In the genomic region with DNA sequence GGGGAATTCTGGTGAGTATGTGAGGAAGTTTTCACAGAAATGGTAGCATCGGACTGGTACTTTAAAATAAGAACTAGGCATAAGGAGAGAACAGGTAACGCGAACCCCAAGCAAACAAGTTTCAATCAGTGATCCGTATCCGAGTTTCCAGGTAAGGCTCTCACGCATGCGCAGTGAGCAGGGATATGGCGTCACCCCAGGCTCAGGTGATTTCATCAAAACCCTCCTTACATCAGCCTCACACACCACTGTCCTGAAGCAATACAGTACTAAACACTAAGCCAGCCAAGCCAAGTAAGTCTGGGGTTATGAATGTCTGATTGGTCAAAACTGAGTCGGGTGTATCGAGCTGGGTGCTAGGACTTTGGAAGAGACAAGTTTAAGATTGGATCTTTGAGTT, we compare ENCODE assay signal across 29 mouse cellular contexts. TPM values are rescaled to one million over a fixed set of nuclear protein-coding genes. Genes with fewer than 3 reads are reported as not detected.
DNase-seq lines count a peak whose midpoint lies in the region; ATAC-seq and TF ChIP-seq lines count a peak whose summit lies in the region.
"Had no signal": no experiment of that assay in that cellular context is flagged by ENCODE, and none has a peak within 500 bp of the region (broad histone marks: within the 10 kb centered on the region; RNA-seq: fewer than 3 reads in every experiment).

No protein-coding gene starts in this region.

- H3K4me2 ChIP-seq in forebrain, embryonic 14.5 days (ENCODE audit: low read length): no peak overlapping the region
- H3K4me2 ChIP-seq: embryonic facial prominence, embryonic 12.5 days; hindbrain, embryonic 15.5 days; intestine, embryonic 15.5 days; limb, embryonic 12.5 days; liver, embryonic 11.5 days; midbrain, embryonic 13.5 days had no signal

- peak; percentile 26 to 57 for DNase-seq in kidney, postnatal 36 days
- DNase-seq in kidney, adult 18-20 months: no peak
- no peak for DNase-seq in forebrain, embryonic 14.5 days (ENCODE audit: low spot score)
- DNase-seq in heart, postnatal 14 days: no peak
- DNase-seq: adrenal gland, postnatal 25 days; cerebellum, adult 18-20 months; gastrocnemius, postnatal 36 days; liver, postnatal 0 days; thymus, adult 18-20 months; thymus, postnatal 36 days had no signal

- TF ChIP-seq CTCF in ES-Bruce4 (IDR thresholded peaks at IDR 0.05; ENCODE audit: low read depth, low read length): no peak
- TF ChIP-seq CTCF in bone marrow macrophage, adult 2 months (IDR thresholded peaks at IDR 0.05; ENCODE audit: low read depth, low read length): no peak

- no peaks in the 10 kb centered on the region for H3K36me3 ChIP-seq in ES-Bruce4 (ENCODE audit: control insufficient read depth, insufficient read depth, low read length, poor library complexity, severe bottlenecking)
- H3K36me3 ChIP-seq in forebrain, embryonic 14.5 days (ENCODE audit: control insufficient read depth, insufficient read depth, low read length): no peaks in the 10 kb centered on the region
- H3K36me3 ChIP-seq: embryonic facial prominence, embryonic 12.5 days; hindbrain, embryonic 15.5 days; intestine, embryonic 15.5 days; limb, embryonic 12.5 days; midbrain, embryonic 13.5 days had no signal

- peak; percentile 24; the same call in 1 of the 2 replicates for ATAC-seq in megakaryocyte progenitor cell, adult 5-6 weeks (replicated peaks; ENCODE audit: poor library complexity)
- no peak for ATAC-seq in forebrain, embryonic 14.5 days
- ATAC-seq: intestine, embryonic 15.5 days; lung, postnatal 0 days; midbrain, embryonic 13.5 days had no signal

- no peak for TF ChIP-seq EP300 in ES-Bruce4 (IDR thresholded peaks at IDR 0.05; ENCODE audit: insufficient read depth, low read depth, low read length)

- H3K27me3 ChIP-seq in ES-Bruce4 (ENCODE audit: control insufficient read depth, insufficient read depth, low read length, poor library complexity, severe bottlenecking): no peaks in the 10 kb centered on the region
- H3K27me3 ChIP-seq in forebrain, embryonic 14.5 days (replicated peaks; ENCODE audit: control insufficient read depth, insufficient read depth, low read length): no peaks in the 10 kb centered on the region
- H3K27me3 ChIP-seq: embryonic facial prominence, embryonic 12.5 days; hindbrain, embryonic 15.5 days; intestine, embryonic 15.5 days; limb, embryonic 12.5 days; midbrain, embryonic 13.5 days had no signal

- intact Hi-C loops in heart, postnatal 14 days (cut with DNase I): no loop called here

- H3K9me3 ChIP-seq in ES-Bruce4 (replicated peaks; ENCODE audit: control insufficient read depth, insufficient read depth, low read length, poor library complexity, severe bottlenecking): no peaks in the 10 kb centered on the region
- no peaks in the 10 kb centered on the region for H3K9me3 ChIP-seq in forebrain, embryonic 14.5 days (replicated peaks; ENCODE audit: control insufficient read depth, low read length)
- H3K9me3 ChIP-seq: embryonic facial prominence, embryonic 12.5 days; hindbrain, embryonic 15.5 days; intestine, embryonic 15.5 days; limb, embryonic 12.5 days; midbrain, embryonic 13.5 days had no signal

- no peaks in the 10 kb centered on the region for H3K4me1 ChIP-seq in ES-Bruce4 (ENCODE audit: control insufficient read depth, insufficient read depth, low read length)
- peaks cover 25% of the 10 kb centered on the region for H3K4me1 ChIP-seq in bone marrow macrophage, adult 2 months (ENCODE audit: control insufficient read depth, insufficient read depth, low read length)
- no peaks in the 10 kb centered on the region for H3K4me1 ChIP-seq in forebrain, embryonic 14.5 days (ENCODE audit: control insufficient read depth, insufficient read depth, low read length)
- H3K4me1 ChIP-seq: intestine, embryonic 15.5 days had no signal

- peak overlapping the region; percentile 20 for H3K4me3 ChIP-seq in ES-Bruce4 (ENCODE audit: low read depth, low read length)
- H3K4me3 ChIP-seq in bone marrow macrophage, adult 2 months (ENCODE audit: insufficient read depth, low read length): no peak overlapping the region
- no peak overlapping the region for H3K4me3 ChIP-seq in forebrain, embryonic 14.5 days (ENCODE audit: low read depth, low read length)
- H3K4me3 ChIP-seq: embryonic facial prominence, embryonic 12.5 days; hindbrain, embryonic 15.5 days; intestine, embryonic 15.5 days; limb, embryonic 12.5 days; midbrain, embryonic 13.5 days had no signal

- H3K9ac ChIP-seq in ES-Bruce4 (ENCODE audit: low read depth, poor library complexity, severe bottlenecking): peak overlapping the region; percentile 61; the same call in 1 of the 2 replicates
- no peak overlapping the region for H3K9ac ChIP-seq in forebrain, embryonic 14.5 days (ENCODE audit: low read length)
- H3K9ac ChIP-seq: embryonic facial prominence, embryonic 12.5 days; hindbrain, embryonic 15.5 days; intestine, embryonic 15.5 days; limb, embryonic 12.5 days; liver, postnatal 0 days; midbrain, embryonic 13.5 days had no signal

- TF ChIP-seq POLR2A in ES-Bruce4 (IDR thresholded peaks at IDR 0.05; ENCODE audit: insufficient read depth, low read length): no peak
- no peak for TF ChIP-seq POLR2A in bone marrow macrophage, adult 2 months (IDR thresholded peaks at IDR 0.05; ENCODE audit: borderline replicate concordance, low read depth, low read length)

- WGBS in forebrain, embryonic 14.5 days: 94% methylated on average over 10 of the region's 10 CpGs

- H3K27ac ChIP-seq in ES-Bruce4 (ENCODE audit: insufficient read depth, low read length): peak overlapping the region; percentile 75
- H3K27ac ChIP-seq in bone marrow macrophage, adult 2 months (ENCODE audit: insufficient read depth, low read depth, low read length): peak overlapping the region; percentile 70
- H3K27ac ChIP-seq in forebrain, embryonic 14.5 days (ENCODE audit: low read depth, low read length): no peak overlapping the region
- H3K27ac ChIP-seq: embryonic facial prominence, embryonic 12.5 days; hindbrain, embryonic 15.5 days; intestine, embryonic 15.5 days; limb, embryonic 12.5 days; midbrain, embryonic 13.5 days had no signal

RNA-seq across cellular contexts. Expression of gene Gm21915, which starts 38.9 kb away (rescaled TPM):
- not detected in 2 replicates for polyA plus RNA-seq in ES-Bruce4 (2011; ENCODE audit: insufficient read depth, insufficient read length, low read depth, missing spikeins)
- polyA plus RNA-seq in bone marrow macrophage, adult 2 months (2012; ENCODE audit: insufficient read depth, insufficient read length, missing spikeins): not detected in 2 replicates
- not detected in 2 replicates for total RNA-seq in megakaryocyte progenitor cell, adult 5-6 weeks (2015)
- total RNA-seq in megakaryocyte progenitor cell, adult 5-6 weeks (2017): not detected in 2 replicates
- not detected in 2 replicates for polyA plus RNA-seq in forebrain, embryonic 14.5 days (2014; fragmentation: Nextera tagmentation; extraction: Ambion mirVana)
- total RNA-seq in heart, postnatal 14 days (2021): not detected
- total RNA-seq: adrenal gland, postnatal 25 days; gastrocnemius, postnatal 36 days; hematopoietic stem cell, adult 5-6 weeks; layer of hippocampus, adult 18-20 months; layer of hippocampus, postnatal 25 days; left cerebral cortex, postnatal 10 days; monocyte, adult 5-6 weeks; neutrophil, adult 5-6 weeks had no signal
- polyA plus RNA-seq: embryonic facial prominence, embryonic 12.5 days; forebrain, embryonic 11.5 days; heart, embryonic 16.5 days; hindbrain, embryonic 15.5 days; intestine, embryonic 15.5 days; limb, embryonic 12.5 days; liver, embryonic 11.5 days; liver, postnatal 0 days; lung, postnatal 0 days; midbrain, embryonic 13.5 days; stomach, embryonic 14.5 days had no signal

RNA-seq across cellular contexts. Expression of gene Clmp, which starts 54.3 kb away (rescaled TPM):
- polyA plus RNA-seq in ES-Bruce4 (2011; ENCODE audit: insufficient read depth, insufficient read length, low read depth, missing spikeins): 3.5 and 3.9 TPM in 2 replicates
- polyA plus RNA-seq in bone marrow macrophage, adult 2 months (2012; ENCODE audit: insufficient read depth, insufficient read length, missing spikeins): 2.0 TPM in 2 replicates
- 0.10 and 0.22 TPM in 2 replicates for total RNA-seq in megakaryocyte progenitor cell, adult 5-6 weeks (2015)
- 0.25 and 0.54 TPM in 2 replicates for total RNA-seq in megakaryocyte progenitor cell, adult 5-6 weeks (2017)
- polyA plus RNA-seq in forebrain, embryonic 14.5 days (2014; fragmentation: Nextera tagmentation; extraction: Ambion mirVana): 45.6 and 51.6 TPM in 2 replicates
- total RNA-seq in heart, postnatal 14 days (2021): 1 to 10 TPM; 4.2 to 6.0 TPM

Comparison
In these comparisons a context has a peak if more than half of its experiments do, and no peak if none do; other contexts are left out.
1. DNase-seq: peak in kidney, postnatal 36 days (2 of 2); none in kidney, adult 18-20 months (single experiment), forebrain, embryonic 14.5 days (single experiment) and heart, postnatal 14 days (0 of 2).